Mouse (Mus musculus): ENCODE measurements at regions not wholly inside any gene's neighbourhood (a gene's known extent, or its start where the extent isn't known, plus 50 kb on each side); places are given as distances from the start of the nearest gene placed in this dataset.

- Histone ChIP-seq H3K27me3 (replicated peaks) (no peaks in the 10 kb centered on the region), H3K27ac (no peak overlapping the region), H3K4me3 (no peak overlapping the region), H3K9ac (no peak overlapping the region), H3K4me1 (no peaks in the 10 kb centered on the region), H3K36me3 (no peaks in the 10 kb centered on the region), H3K9me3 (replicated peaks) (no peaks in the 10 kb centered on the region), H3K4me2 (no peak overlapping the region)
- ATAC-seq: no peak
- WGBS (ENCODE audit: insufficient replicate concordance): 60% methylated on average over 2 of the region's 2 CpGs
Observed at GRCm38 (mm10) chr14:71159556-71159955, 559.9 kb upstream of the Fam160b2 start.

GRCm38 (mm10) chr14:71142465-71142864 lies 542.8 kb upstream of the Fam160b2 start:
- H3K9me3 ChIP-seq (replicated peaks): no peaks in the 10 kb centered on the region
- WGBS (ENCODE audit: insufficient replicate concordance): 65% methylated on average over 1 of the region's 1 CpGs
- no peak overlapping the region for H3K9ac ChIP-seq
- no peaks in the 10 kb centered on the region for H3K27me3 ChIP-seq (replicated peaks)
- no peaks in the 10 kb centered on the region for H3K36me3 ChIP-seq
- H3K4me3 ChIP-seq: no peak overlapping the region
- ATAC-seq: no peak
- no peak overlapping the region for H3K4me2 ChIP-seq
- H3K4me1 ChIP-seq: no peaks in the 10 kb centered on the region
- no peak overlapping the region for H3K27ac ChIP-seq

- no peaks in the 10 kb centered on the region for H3K9me3 ChIP-seq (replicated peaks)
- H3K27ac ChIP-seq: no peak overlapping the region
- H3K4me2 ChIP-seq: no peak overlapping the region
- H3K4me3 ChIP-seq: no peak overlapping the region
- H3K36me3 ChIP-seq: no peaks in the 10 kb centered on the region
- H3K4me1 ChIP-seq: no peaks in the 10 kb centered on the region
- ATAC-seq: no peak
- no peaks in the 10 kb centered on the region for H3K27me3 ChIP-seq (replicated peaks)
- 78% methylated on average over 4 of the region's 4 CpGs for WGBS (ENCODE audit: insufficient replicate concordance)
- no peak overlapping the region for H3K9ac ChIP-seq
Observed at GRCm38 (mm10) chr14:71129771-71130211, 530.2 kb upstream of the Fam160b2 start.

- no peak overlapping the region for H3K27ac ChIP-seq
- no peaks in the 10 kb centered on the region for H3K36me3 ChIP-seq
- no peak overlapping the region for H3K4me3 ChIP-seq
- no peaks in the 10 kb centered on the region for H3K4me1 ChIP-seq
- WGBS (ENCODE audit: insufficient replicate concordance): 70% methylated on average over 3 of the region's 3 CpGs
- no peak overlapping the region for H3K4me2 ChIP-seq
- no peak overlapping the region for H3K9ac ChIP-seq
- no peaks in the 10 kb centered on the region for H3K27me3 ChIP-seq (replicated peaks)
- no peaks in the 10 kb centered on the region for H3K9me3 ChIP-seq (replicated peaks)
- no peak for ATAC-seq
Observed at GRCm38 (mm10) chr14:71128495-71128894, 528.9 kb upstream of the Fam160b2 start.

GRCm38 (mm10) chr14:71118681-71119080 lies 519.0 kb upstream of the Fam160b2 start:
- Histone ChIP-seq H3K9me3 (replicated peaks) (no peaks in the 10 kb centered on the region), H3K9ac (no peak overlapping the region), H3K27ac (no peak overlapping the region), H3K4me3 (no peak overlapping the region), H3K36me3 (no peaks in the 10 kb centered on the region), H3K4me1 (no peaks in the 10 kb centered on the region), H3K4me2 (no peak overlapping the region), H3K27me3 (replicated peaks) (no peaks in the 10 kb centered on the region)
- WGBS (ENCODE audit: insufficient replicate concordance): 79% methylated on average over 7 of the region's 7 CpGs
- no peak for ATAC-seq

GRCm38 (mm10) chr14:71115798-71116432 lies 516.3 kb upstream of the Fam160b2 start:
- H3K9me3 ChIP-seq (replicated peaks): no peaks in the 10 kb centered on the region
- no peaks in the 10 kb centered on the region for H3K4me1 ChIP-seq
- H3K9ac ChIP-seq: no peak overlapping the region
- 73% methylated on average over 3 of the region's 3 CpGs for WGBS (ENCODE audit: insufficient replicate concordance)
- H3K4me3 ChIP-seq: no peak overlapping the region
- no peaks in the 10 kb centered on the region for H3K36me3 ChIP-seq
- no peak overlapping the region for H3K4me2 ChIP-seq
- no peak for ATAC-seq
- H3K27me3 ChIP-seq (replicated peaks): no peaks in the 10 kb centered on the region
- H3K27ac ChIP-seq: no peak overlapping the region

GRCm38 (mm10) chr14:71115095-71115797 lies 515.6 kb upstream of the Fam160b2 start:
- H3K9ac ChIP-seq: no peak overlapping the region
- H3K36me3 ChIP-seq: no peaks in the 10 kb centered on the region
- no peak for ATAC-seq
- H3K27me3 ChIP-seq (replicated peaks): no peaks in the 10 kb centered on the region
- 54% methylated on average over 8 of the region's 8 CpGs for WGBS (ENCODE audit: insufficient replicate concordance)
- no peak overlapping the region for H3K27ac ChIP-seq
- no peak overlapping the region for H3K4me3 ChIP-seq
- no peaks in the 10 kb centered on the region for H3K9me3 ChIP-seq (replicated peaks)
- H3K4me2 ChIP-seq: no peak overlapping the region
- H3K4me1 ChIP-seq: no peaks in the 10 kb centered on the region

- H3K27ac ChIP-seq: no peak overlapping the region
- H3K4me2 ChIP-seq: no peak overlapping the region
- no peak for ATAC-seq
- H3K4me3 ChIP-seq: no peak overlapping the region
- H3K9me3 ChIP-seq (replicated peaks): no peaks in the 10 kb centered on the region
- H3K4me1 ChIP-seq: no peaks in the 10 kb centered on the region
- no peaks in the 10 kb centered on the region for H3K36me3 ChIP-seq
- no peak overlapping the region for H3K9ac ChIP-seq
- no peaks in the 10 kb centered on the region for H3K27me3 ChIP-seq (replicated peaks)
Observed at GRCm38 (mm10) chr14:71113198-71113597, 513.6 kb upstream of the Fam160b2 start.

GRCm38 (mm10) chr14:71104617-71105016 lies 505.0 kb upstream of the Fam160b2 start:
- Histone ChIP-seq H3K36me3 (no peaks in the 10 kb centered on the region), H3K9ac (no peak overlapping the region), H3K4me2 (no peak overlapping the region), H3K27me3 (replicated peaks) (no peaks in the 10 kb centered on the region), H3K4me3 (no peak overlapping the region), H3K9me3 (replicated peaks) (no peaks in the 10 kb centered on the region), H3K4me1 (no peaks in the 10 kb centered on the region), H3K27ac (no peak overlapping the region)
- ATAC-seq: no peak

GRCm38 (mm10) chr14:71103955-71104354 lies 504.3 kb upstream of the Fam160b2 start:
- Histone ChIP-seq H3K27me3 (replicated peaks) (no peaks in the 10 kb centered on the region), H3K27ac (no peak overlapping the region), H3K4me1 (no peaks in the 10 kb centered on the region), H3K9ac (no peak overlapping the region), H3K36me3 (no peaks in the 10 kb centered on the region), H3K4me3 (no peak overlapping the region), H3K9me3 (replicated peaks) (no peaks in the 10 kb centered on the region), H3K4me2 (no peak overlapping the region)
- no peak for ATAC-seq
- 59% methylated on average over 5 of the region's 5 CpGs for WGBS (ENCODE audit: insufficient replicate concordance)

- Histone ChIP-seq H3K4me1 (no peaks in the 10 kb centered on the region), H3K27ac (no peak overlapping the region), H3K4me3 (no peak overlapping the region), H3K4me2 (no peak overlapping the region), H3K9ac (no peak overlapping the region), H3K9me3 (replicated peaks) (no peaks in the 10 kb centered on the region), H3K36me3 (no peaks in the 10 kb centered on the region), H3K27me3 (replicated peaks) (no peaks in the 10 kb centered on the region)
- 70% methylated on average over 7 of the region's 7 CpGs for WGBS (ENCODE audit: insufficient replicate concordance)
- no peak for ATAC-seq
Observed at GRCm38 (mm10) chr14:71095661-71096422, 496.2 kb upstream of the Fam160b2 start.

- Histone ChIP-seq H3K4me3 (no peak overlapping the region), H3K9me3 (replicated peaks) (no peaks in the 10 kb centered on the region), H3K27ac (no peak overlapping the region), H3K36me3 (no peaks in the 10 kb centered on the region), H3K4me1 (no peaks in the 10 kb centered on the region), H3K9ac (no peak overlapping the region), H3K4me2 (no peak overlapping the region), H3K27me3 (replicated peaks) (no peaks in the 10 kb centered on the region)
- no peak for ATAC-seq
- WGBS (ENCODE audit: insufficient replicate concordance): 50% methylated on average over 8 of the region's 8 CpGs
Observed at GRCm38 (mm10) chr14:71092626-71093326, 493.1 kb upstream of the Fam160b2 start.

All from liver, embryonic 12.5 days (tissue).